Comparison of ENCODE assay signal across 9 mouse cellular contexts in genomic region chr7:19843561-19843960, GRCm38 (mm10). TPM values are rescaled to one million over a fixed set of nuclear protein-coding genes. Genes with fewer than 3 reads are reported as not detected.
DNase-seq lines count a peak whose midpoint lies in the region; ATAC-seq and TF ChIP-seq lines count a peak whose summit lies in the region.
"Had no signal": no experiment of that assay in that cellular context is flagged by ENCODE, and none has a peak within 500 bp of the region (broad histone marks: within the 10 kb centered on the region; RNA-seq: fewer than 3 reads in every experiment).

No protein-coding gene starts in this region.

- peak; percentile 67 for DNase-seq in R1 (ENCODE audit: low read depth, low spot score)
- DNase-seq in cerebellum, adult 2 months: peak in 1 of 2 experiments; percentile 43
- peak; percentile 25 to 50 for DNase-seq in frontal cortex, postnatal 14 days (ENCODE audit: low spot score in 2 of 2)
- DNase-seq in hindbrain, postnatal 0 days (ENCODE audit: low spot score): peak; percentile 68
- peak; percentile 58 for DNase-seq in left cerebral cortex, postnatal 4 days
- peak; percentile 73 for DNase-seq in midbrain, embryonic 10.5 days (ENCODE audit: low spot score)
- peak; percentile 56 for DNase-seq in right cerebral cortex, postnatal 4 days
- DNase-seq in c-Kit-positive CD71-positive TER-119-positive erythroid progenitor cells, embryonic 14.5 days (ENCODE audit: low spot score): no peak

- no peak overlapping the region for H3K4me2 ChIP-seq in hindbrain, postnatal 0 days (ENCODE audit: low read depth, low read length)

- TF ChIP-seq POLR2A in cerebellum, adult 2 months (IDR thresholded peaks at IDR 0.05; ENCODE audit: borderline replicate concordance, insufficient read depth, low read length): no peak

- peak; percentile 60 for TF ChIP-seq CTCF in cerebellum, adult 2 months (IDR thresholded peaks at IDR 0.05; ENCODE audit: borderline replicate concordance, insufficient read depth, low read depth, low read length)
- TF ChIP-seq CTCF in hindbrain, postnatal 0 days (IDR thresholded peaks at IDR 0.05; ENCODE audit: low read depth): peak; percentile 87

- no peak overlapping the region for H3K27ac ChIP-seq in cerebellum, adult 2 months (ENCODE audit: insufficient read depth, low read length)
- no peak overlapping the region for H3K27ac ChIP-seq in hindbrain, postnatal 0 days
- H3K27ac ChIP-seq in midbrain, embryonic 10.5 days (replicated peaks): no peak overlapping the region
- H3K27ac ChIP-seq: macrophage had no signal

- WGBS in cerebellum, adult 2 months: 4% methylated on average over 11 of the region's 11 CpGs
- WGBS in hindbrain, postnatal 0 days: 3% methylated on average over 11 of the region's 11 CpGs
- WGBS in midbrain, embryonic 10.5 days: 2% methylated on average over 11 of the region's 11 CpGs

- no peaks in the 10 kb centered on the region for H3K9me3 ChIP-seq in hindbrain, postnatal 0 days (ENCODE audit: low read length)
- 0 out of 2 replicates have a peak, but pooled peaks cover 3% of the 10 kb centered on the region for H3K9me3 ChIP-seq in midbrain, embryonic 10.5 days (replicated peaks)

- intact Hi-C loops in left cerebral cortex, postnatal 4 days (cut with DNase I): no loop called here

- peak; percentile 78 for ATAC-seq in hindbrain, postnatal 0 days

- H3K9ac ChIP-seq in hindbrain, postnatal 0 days (replicated peaks; ENCODE audit: low read length): no peak overlapping the region

- H3K4me1 ChIP-seq in cerebellum, adult 2 months (ENCODE audit: control insufficient read depth, insufficient read depth, low read length): no peaks in the 10 kb centered on the region
- H3K4me1 ChIP-seq in hindbrain, postnatal 0 days (ENCODE audit: insufficient read depth, low read length): no peaks in the 10 kb centered on the region
- H3K4me1 ChIP-seq in midbrain, embryonic 10.5 days: peaks cover 17% of the 10 kb centered on the region

- H3K4me3 ChIP-seq in cerebellum, adult 2 months (replicated peaks; ENCODE audit: insufficient read depth, low read depth, low read length): no peak overlapping the region
- no peak overlapping the region for H3K4me3 ChIP-seq in hindbrain, postnatal 0 days (ENCODE audit: low read length)
- no peak overlapping the region for H3K4me3 ChIP-seq in midbrain, embryonic 10.5 days

- H3K36me3 ChIP-seq in hindbrain, postnatal 0 days (ENCODE audit: insufficient read depth, low read length): no peaks in the 10 kb centered on the region
- no peaks in the 10 kb centered on the region for H3K36me3 ChIP-seq in midbrain, embryonic 10.5 days

- no peaks in the 10 kb centered on the region for H3K27me3 ChIP-seq in cerebellum, adult 2 months (ENCODE audit: control insufficient read depth, insufficient read depth, low read length)
- H3K27me3 ChIP-seq in hindbrain, postnatal 0 days (ENCODE audit: insufficient read depth, low read length): 0 out of 2 replicates have a peak, but pooled peaks cover 6% of the 10 kb centered on the region
- H3K27me3 ChIP-seq in midbrain, embryonic 10.5 days (ENCODE audit: low read depth, poor library complexity, severe bottlenecking): peaks cover 56% of the 10 kb centered on the region

RNA-seq across cellular contexts. Expression of gene Gm19345, which starts 8.2 kb away (rescaled TPM):
- polyA plus RNA-seq in cerebellum, adult 2 months (2012; rRNA removed): 6.9 and 8.2 TPM in 2 replicates
- total RNA-seq in hindbrain, postnatal 0 days (2014; rRNA removed): 41.5 and 53.7 TPM in 2 replicates
- 14.6 and 16.1 TPM in 2 replicates for polyA plus RNA-seq in hindbrain, postnatal 0 days (2015; fragmentation: Nextera tagmentation; extraction: Ambion mirVana)
- 10 to 100 TPM; 14.8 to 15.9 TPM for total RNA-seq in left cerebral cortex, postnatal 4 days (2021)
- polyA plus RNA-seq in midbrain, embryonic 10.5 days (2016; fragmentation: Nextera tagmentation; extraction: Ambion mirVana): 0.14 TPM in 1 of 2 replicates, not detected in the other
- polyA plus RNA-seq: macrophage had no signal

RNA-seq across cellular contexts. Expression of gene Ceacam16, which starts 17.5 kb away (rescaled TPM):
- 0.21 and 0.74 TPM in 2 replicates for polyA plus RNA-seq in cerebellum, adult 2 months (2012; rRNA removed)
- total RNA-seq in hindbrain, postnatal 0 days (2014; rRNA removed): not detected in 2 replicates
- polyA plus RNA-seq in hindbrain, postnatal 0 days (2015; fragmentation: Nextera tagmentation; extraction: Ambion mirVana): 0.86 and 0.89 TPM in 2 replicates
- total RNA-seq in left cerebral cortex, postnatal 4 days (2021): not detected
- polyA plus RNA-seq in midbrain, embryonic 10.5 days (2016; fragmentation: Nextera tagmentation; extraction: Ambion mirVana): not detected in 2 replicates

RNA-seq across cellular contexts. Expression of gene Bcl3, which starts 21.0 kb away (rescaled TPM):
- 0.80 and 0.84 TPM in 2 replicates for polyA plus RNA-seq in cerebellum, adult 2 months (2012; rRNA removed)
- 0.40 and 0.89 TPM in 2 replicates for total RNA-seq in hindbrain, postnatal 0 days (2014; rRNA removed)
- polyA plus RNA-seq in hindbrain, postnatal 0 days (2015; fragmentation: Nextera tagmentation; extraction: Ambion mirVana): 0.66 and 1.1 TPM in 2 replicates
- total RNA-seq in left cerebral cortex, postnatal 4 days (2021): 1 to 10 TPM in 1 of 2 experiments, under 1 TPM in 1; 0.76 to 1.3 TPM
- 1.1 and 1.8 TPM in 2 replicates for polyA plus RNA-seq in midbrain, embryonic 10.5 days (2016; fragmentation: Nextera tagmentation; extraction: Ambion mirVana)

RNA-seq across cellular contexts. Expression of gene Ceacam19, which starts 44.2 kb away (rescaled TPM):
- not detected in 2 replicates for polyA plus RNA-seq in cerebellum, adult 2 months (2012; rRNA removed)
- not detected in 2 replicates for total RNA-seq in hindbrain, postnatal 0 days (2014; rRNA removed)
- polyA plus RNA-seq in hindbrain, postnatal 0 days (2015; fragmentation: Nextera tagmentation; extraction: Ambion mirVana): not detected in 2 replicates
- not detected for total RNA-seq in left cerebral cortex, postnatal 4 days (2021)
- not detected in 2 replicates for polyA plus RNA-seq in midbrain, embryonic 10.5 days (2016; fragmentation: Nextera tagmentation; extraction: Ambion mirVana)

RNA-seq across cellular contexts. Expression of gene Cblc, which starts 47.0 kb away (rescaled TPM):
- polyA plus RNA-seq in cerebellum, adult 2 months (2012; rRNA removed): not detected in 2 replicates
- not detected in 2 replicates for total RNA-seq in hindbrain, postnatal 0 days (2014; rRNA removed)
- polyA plus RNA-seq in hindbrain, postnatal 0 days (2015; fragmentation: Nextera tagmentation; extraction: Ambion mirVana): 0.46 and 0.55 TPM in 2 replicates
- under 1 TPM in 1 of 2 experiments, not detected in 1; 0.93 TPM for total RNA-seq in left cerebral cortex, postnatal 4 days (2021)
- polyA plus RNA-seq in midbrain, embryonic 10.5 days (2016; fragmentation: Nextera tagmentation; extraction: Ambion mirVana): 0.62 and 0.70 TPM in 2 replicates
- polyA plus RNA-seq: macrophage had no signal
